Mouse (Mus musculus) liver, postnatal 0 days (tissue): Measurements from ENCODE around the gene Cisd3.

ENCODE experiments used
- CTCF ChIP-seq: sonication (generic); IDR thresholded peaks from 2 replicates; pipeline ENCODE4 v1.5.1; 2016; ENCODE audit warnings: antibody characterized with exemption, low read depth
- EP300 ChIP-seq: IDR thresholded peaks from 2 replicates; pipeline ENCODE4 v1.6.1; 2016; ENCODE audit warnings: antibody characterized with exemption, low read depth, mild to moderate bottlenecking

- TF ChIP-seq CTCF (no peak), EP300 (no peak)
Observed at GRCm38 (mm10) chr11:97697199-97697890, 11.7 kb downstream of the Cisd3 start.
